Mouse (Mus musculus) heart, postnatal 36 days (tissue): Measurements from ENCODE around the gene Cdadc1. TPM values are rescaled to one million over a fixed set of nuclear protein-coding genes. Genes with fewer than 3 reads are reported as not detected.
"Not testable (repeated sequence)": the region's sequence is repeated elsewhere in the genome, so short reads cannot be mapped to it uniquely, and the experiment has no call there.

ENCODE experiments used
- DNase-seq, 2 experiments: peaks; one replicate each; pipeline ENCODE4 v3.0.0; 2021 to 2022
- intact Hi-C: fragments of 180-260 bp; cut with DNase I; formaldehyde crosslinking; loops from one replicate; pipeline ENCODE4 v1.15.1; 2025
- total RNA-seq, 2 experiments: library from RNA; stranded (reverse); gene quantifications; 2 replicates each; pipeline ENCODE4 v1.2.3; 2021

Cdadc1 gene
- total RNA-seq, 2 experiments from 2014 or later = 45.0 to 46.5 TPM

- DNase-seq = no peak
- intact Hi-C loops = no loop called here
Measured at GRCm38 (mm10) chr14:59616802-59617201, 19.0 kb upstream of the Cdadc1 start.

GRCm38 (mm10) chr14:59614149-59614548 is 16.4 kb upstream of the Cdadc1 start:
- DNase-seq, intact Hi-C loops: not testable (repeated sequence)

GRCm38 (mm10) chr14:59612920-59613625 is 15.3 kb upstream of the Cdadc1 start:
- intact Hi-C loops = loop anchor here (1.0 to 2.0 kb wide), 2 partner anchors 330 to 404 kb away; no protein-coding TSS in a partner anchor
- peak; percentile 48 to 75 for DNase-seq

- intact Hi-C loops = loop anchor here (5.0 kb wide), 1 partner anchor 1085 kb away; no protein-coding TSS in a partner anchor
- DNase-seq = no peak
Measured at GRCm38 (mm10) chr14:59607021-59607420, 9.3 kb upstream of the Cdadc1 start.

GRCm38 (mm10) chr14:59605671-59606353 is 8.1 kb upstream of the Cdadc1 start:
- DNase-seq = peak; percentile 61 to 78
- intact Hi-C loops = loop anchor here (1.0 to 5.0 kb wide), 3 partner anchors 337 to 1086 kb away; no protein-coding TSS in a partner anchor

GRCm38 (mm10) chr14:59604002-59604645 is 6.4 kb upstream of the Cdadc1 start:
- peak in 1 of 2 experiments; percentile 20 for DNase-seq
- intact Hi-C loops = no loop called here

GRCm38 (mm10) chr14:59598260-59598627 is 485 bp upstream of the Cdadc1 start:
- no peak for DNase-seq
- intact Hi-C loops = no loop called here

- intact Hi-C loops = no loop called here
- DNase-seq = no peak
Measured at GRCm38 (mm10) chr14:59594988-59595387, 2.8 kb downstream of the Cdadc1 start.

- intact Hi-C loops = no loop called here
- no peak for DNase-seq
Measured at GRCm38 (mm10) chr14:59592593-59592992, 5.2 kb downstream of the Cdadc1 start.

- no peak for DNase-seq
- intact Hi-C loops = no loop called here
Measured at GRCm38 (mm10) chr14:59591901-59592300, 5.9 kb downstream of the Cdadc1 start.

- intact Hi-C loops = no loop called here
- peak in 1 of 2 experiments; percentile 15 for DNase-seq
Measured at GRCm38 (mm10) chr14:59590614-59591013, 7.1 kb downstream of the Cdadc1 start.

- intact Hi-C loops = no loop called here
- DNase-seq = no peak
Measured at GRCm38 (mm10) chr14:59576385-59576784, 21.4 kb downstream of the Cdadc1 start.

- intact Hi-C loops = no loop called here
- DNase-seq = no peak
Measured at GRCm38 (mm10) chr14:59566756-59567155, 31.0 kb downstream of the Cdadc1 start.

GRCm38 (mm10) chr14:59557886-59558285 is 39.9 kb downstream of the Cdadc1 start:
- no peak for DNase-seq
- intact Hi-C loops = loop anchor here (5.0 kb wide), 1 partner anchor 226 kb away; no protein-coding TSS in a partner anchor

- no peak for DNase-seq
- intact Hi-C loops = loop anchor here (5.0 kb wide), 1 partner anchor 225 kb away; no protein-coding TSS in a partner anchor
Measured at GRCm38 (mm10) chr14:59557071-59557470, 40.7 kb downstream of the Cdadc1 start.

GRCm38 (mm10) chr14:59555928-59556531 is 41.7 kb downstream of the Cdadc1 start:
- intact Hi-C loops = loop anchor here (1.0 to 5.0 kb wide), 3 partner anchors 89 to 224 kb away; no protein-coding TSS in a partner anchor
- DNase-seq = peak; percentile 80 to 83

- no peak for DNase-seq
- intact Hi-C loops = loop anchor here (5.0 kb wide), 1 partner anchor 223 kb away; no protein-coding TSS in a partner anchor
Measured at GRCm38 (mm10) chr14:59555018-59555417, 42.7 kb downstream of the Cdadc1 start.

GRCm38 (mm10) chr14:59554025-59554424 is 43.7 kb downstream of the Cdadc1 start:
- no peak for DNase-seq
- intact Hi-C loops = no loop called here

- no peak for DNase-seq
- intact Hi-C loops = no loop called here
Measured at GRCm38 (mm10) chr14:59551956-59552355, 45.8 kb downstream of the Cdadc1 start.

- intact Hi-C loops = no loop called here
- DNase-seq = peak in 1 of 2 experiments; percentile 22
Measured at GRCm38 (mm10) chr14:59550841-59551240, 46.9 kb downstream of the Cdadc1 start.

- intact Hi-C loops = no loop called here
- DNase-seq = peak; percentile 75 to 79
Measured at GRCm38 (mm10) chr14:59549106-59549505, 48.7 kb downstream of the Cdadc1 start.
